Comparison of ENCODE assay signal across 7 mouse cellular contexts in the genomic region with DNA sequence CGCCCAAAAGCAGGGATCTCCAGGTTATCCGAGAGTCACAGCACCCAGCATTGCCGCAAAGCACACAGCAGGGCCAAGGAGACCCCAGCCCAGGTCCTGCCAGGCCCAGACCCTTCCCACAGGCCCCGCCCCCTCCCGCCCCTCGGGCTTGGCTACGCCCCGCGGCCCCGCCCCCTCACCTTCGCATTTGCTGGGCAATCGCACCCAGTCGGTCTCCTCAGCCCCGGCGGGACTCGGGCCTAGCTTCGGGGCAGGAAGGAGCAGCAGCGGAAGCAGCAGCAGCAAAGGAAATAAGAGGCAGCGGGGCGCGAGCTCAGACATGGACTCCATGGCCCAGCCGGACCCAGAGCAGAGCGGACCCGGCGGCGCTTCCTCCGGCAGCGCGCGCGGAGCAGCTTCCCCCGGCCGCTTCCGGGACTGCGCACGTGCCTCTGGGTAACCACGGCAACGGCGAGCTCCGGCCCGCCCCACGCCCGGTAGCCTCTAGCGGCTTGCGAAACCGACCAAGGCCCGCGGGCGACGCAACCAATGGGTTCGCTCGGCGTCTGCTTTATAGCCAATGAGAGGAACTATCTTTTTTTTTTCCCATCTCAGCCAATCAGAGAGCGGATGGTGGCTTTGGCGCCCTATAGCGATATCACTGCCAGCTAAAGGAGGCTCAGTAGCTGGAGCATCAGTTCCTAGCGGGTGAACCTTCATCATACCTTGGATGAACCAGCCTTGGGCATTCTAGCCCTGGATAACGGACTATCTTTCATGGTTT. TPM values are rescaled to one million over a fixed set of nuclear protein-coding genes. Genes with fewer than 3 reads are reported as not detected.
DNase-seq lines count a peak whose midpoint lies in the region; ATAC-seq and TF ChIP-seq lines count a peak whose summit lies in the region.

Gene Cnpy3, minus strand, starts transcription at position 421 of the 763 bp plus-strand sequence.

- H3K36me3 ChIP-seq in embryonic facial prominence, embryonic 12.5 days = peaks cover 3% of the 10 kb centered on the region; the same call in 1 of the 2 replicates
- H3K36me3 ChIP-seq in kidney, adult 2 months (ENCODE audit: control insufficient read depth, insufficient read depth, low read length) = no peaks in the 10 kb centered on the region
- peaks cover 12% of the 10 kb centered on the region for H3K36me3 ChIP-seq in limb, embryonic 12.5 days
- H3K36me3 ChIP-seq in midbrain, embryonic 15.5 days (replicated peaks) = no peaks in the 10 kb centered on the region
- H3K36me3 ChIP-seq in spleen, adult 2 months (ENCODE audit: control insufficient read depth, insufficient read depth, low read length) = peaks cover 7% of the 10 kb centered on the region; the same call in 1 of the 2 replicates

- no peak for TF ChIP-seq CTCF in kidney, adult 2 months (conservative IDR thresholded peaks at IDR 0.05; ENCODE audit: insufficient read depth, insufficient read length, low read depth, low read length)
- TF ChIP-seq CTCF in spleen, adult 2 months (IDR thresholded peaks at IDR 0.05; ENCODE audit: extremely low read depth, insufficient read depth, insufficient read length, insufficient replicate concordance) = no peak

- no peaks in the 10 kb centered on the region for H3K9me3 ChIP-seq in embryonic facial prominence, embryonic 12.5 days
- no peaks in the 10 kb centered on the region for H3K9me3 ChIP-seq in limb, embryonic 12.5 days
- no peaks in the 10 kb centered on the region for H3K9me3 ChIP-seq in midbrain, embryonic 15.5 days

- peak; percentile 42 for TF ChIP-seq POLR2A in kidney, adult 2 months (IDR thresholded peaks at IDR 0.05; ENCODE audit: low read depth, low read length)
- peak; percentile 73 for TF ChIP-seq POLR2A in spleen, adult 2 months (IDR thresholded peaks at IDR 0.05; ENCODE audit: low read depth, low read length)

- ATAC-seq in embryonic facial prominence, embryonic 12.5 days (ENCODE audit: insufficient number of reproducible peaks, insufficient read depth, low FRiP score, low TSS enrichment) = peak; percentile 98
- ATAC-seq in limb, embryonic 12.5 days (ENCODE audit: insufficient number of reproducible peaks, insufficient read depth, low FRiP score, low TSS enrichment, low read depth) = peak; percentile 94
- ATAC-seq in midbrain, embryonic 15.5 days (replicated peaks) = peak; percentile 99

- H3K27ac ChIP-seq in embryonic facial prominence, embryonic 12.5 days = peak within 1 kb of the TSS; percentile 91
- peak within 1 kb of the TSS; percentile 64; the same call in 1 of the 2 replicates for H3K27ac ChIP-seq in kidney, adult 2 months (ENCODE audit: insufficient read depth, low read depth, low read length)
- peak within 1 kb of the TSS; percentile 92 for H3K27ac ChIP-seq in limb, embryonic 12.5 days
- peak within 1 kb of the TSS; percentile 85 for H3K27ac ChIP-seq in midbrain, embryonic 15.5 days
- peak within 1 kb of the TSS; percentile 97 for H3K27ac ChIP-seq in spleen, adult 2 months (ENCODE audit: insufficient read depth, low read length)

- H3K9ac ChIP-seq in embryonic facial prominence, embryonic 12.5 days = peak within 1 kb of the TSS; percentile 67
- peak within 1 kb of the TSS; percentile 74 for H3K9ac ChIP-seq in limb, embryonic 12.5 days (replicated peaks)
- peak within 1 kb of the TSS; percentile 67 for H3K9ac ChIP-seq in midbrain, embryonic 15.5 days

- peak within 1 kb of the TSS; percentile 72 for H3K4me3 ChIP-seq in embryonic facial prominence, embryonic 12.5 days
- peak within 1 kb of the TSS; percentile 80 for H3K4me3 ChIP-seq in kidney, adult 2 months (ENCODE audit: insufficient read depth, low read depth, low read length)
- peak within 1 kb of the TSS; percentile 77 for H3K4me3 ChIP-seq in limb, embryonic 12.5 days (replicated peaks)
- H3K4me3 ChIP-seq in midbrain, embryonic 15.5 days = peak within 1 kb of the TSS; percentile 62
- peak within 1 kb of the TSS; percentile 95 for H3K4me3 ChIP-seq in spleen, adult 2 months (ENCODE audit: extremely low read depth, insufficient read depth, insufficient read length)

- peak; percentile 97 for DNase-seq in adrenal gland, postnatal 25 days
- peak; percentile 93 to 98 for DNase-seq in heart, adult 18-20 months
- DNase-seq in kidney, adult 2 months = peak; percentile 99
- peak; percentile 97 to 98 for DNase-seq in spleen, adult 2 months (ENCODE audit: low read depth in 1 of 2, low spot score in 2 of 2)

- under 1% methylated on average over 57 of the region's 58 CpGs for WGBS in embryonic facial prominence, embryonic 12.5 days
- WGBS in kidney, adult 2 months = under 1% methylated on average over 58 of the region's 58 CpGs
- under 1% methylated on average over 58 of the region's 58 CpGs for WGBS in limb, embryonic 12.5 days
- 0% methylated on average over 54 of the region's 58 CpGs for WGBS in midbrain, embryonic 15.5 days
- under 1% methylated on average over 58 of the region's 58 CpGs for WGBS in spleen, adult 2 months

- H3K27me3 ChIP-seq in embryonic facial prominence, embryonic 12.5 days = no peaks in the 10 kb centered on the region
- H3K27me3 ChIP-seq in kidney, adult 2 months (replicated peaks; ENCODE audit: control insufficient read depth, insufficient read depth, low read length) = no peaks in the 10 kb centered on the region
- no peaks in the 10 kb centered on the region for H3K27me3 ChIP-seq in limb, embryonic 12.5 days
- no peaks in the 10 kb centered on the region for H3K27me3 ChIP-seq in midbrain, embryonic 15.5 days (replicated peaks)
- H3K27me3 ChIP-seq in spleen, adult 2 months (ENCODE audit: control insufficient read depth, insufficient read depth, low read length) = no peaks in the 10 kb centered on the region

- peak within 1 kb of the TSS; percentile 73 for H3K4me2 ChIP-seq in embryonic facial prominence, embryonic 12.5 days (replicated peaks)
- H3K4me2 ChIP-seq in limb, embryonic 12.5 days = peak within 1 kb of the TSS; percentile 70
- H3K4me2 ChIP-seq in midbrain, embryonic 15.5 days = peak within 1 kb of the TSS; percentile 76

- H3K4me1 ChIP-seq in embryonic facial prominence, embryonic 12.5 days = peaks cover 16% of the 10 kb centered on the region; the same call in 1 of the 2 replicates
- H3K4me1 ChIP-seq in kidney, adult 2 months (ENCODE audit: control insufficient read depth, insufficient read depth, low read length) = peaks cover 4% of the 10 kb centered on the region; the same call in 1 of the 2 replicates
- peaks cover 22% of the 10 kb centered on the region for H3K4me1 ChIP-seq in limb, embryonic 12.5 days (replicated peaks)
- peaks cover 20% of the 10 kb centered on the region for H3K4me1 ChIP-seq in midbrain, embryonic 15.5 days
- H3K4me1 ChIP-seq in spleen, adult 2 months (ENCODE audit: control insufficient read depth, insufficient read depth, insufficient read length) = peaks cover 11% of the 10 kb centered on the region; the same call in 1 of the 2 replicates

RNA-seq across cellular contexts. Expression of gene Cnpy3, which starts in this region (rescaled TPM):
- 50.0 and 64.6 TPM in 2 replicates for total RNA-seq in adrenal gland, postnatal 25 days (2021)
- polyA plus RNA-seq in embryonic facial prominence, embryonic 12.5 days (2016; fragmentation: Nextera tagmentation; extraction: Ambion mirVana) = 61.2 and 63.1 TPM in 2 replicates
- 10 to 100 TPM; 16.5 to 18.2 TPM for total RNA-seq in heart, adult 18-20 months (2021)
- 48.3 and 51.4 TPM in 2 replicates for polyA plus RNA-seq in kidney, adult 2 months (2012; rRNA removed)
- 58.5 and 64.8 TPM in 2 replicates for polyA plus RNA-seq in limb, embryonic 12.5 days (2016; fragmentation: Nextera tagmentation; extraction: Ambion mirVana)
- polyA plus RNA-seq in midbrain, embryonic 15.5 days (2015; fragmentation: Nextera tagmentation; extraction: Ambion mirVana) = 67.1 and 68.2 TPM in 2 replicates
- 55.6 and 62.8 TPM in 2 replicates for polyA plus RNA-seq in spleen, adult 2 months (2012; rRNA removed)

Comparison
In these comparisons a context has a peak if more than half of its experiments do, and no peak if none do; other contexts are left out.
1. Peak in every context shown above with its lines: DNase-seq, ATAC-seq, H3K4me3 ChIP-seq and H3K27ac ChIP-seq.